Mouse (Mus musculus) MEL (cell line): ENCODE measurements around the gene Foxa2.
A peak's percentile ranks its signal among the peaks of the same experiment; 100 is the strongest.

Source experiments
- CHD1 ChIP-seq: IDR thresholded peaks from 2 replicates; pipeline ENCODE4 v1.6.1; 2012; ENCODE audit warnings: low read depth, mild to moderate bottlenecking, inconsistent platforms, low read length, improper control_type of control experiment
- CTCF ChIP-seq, 3 experiments: IDR thresholded peaks in 2 of 3; conservative IDR thresholded peaks in 1 of 3; 2 replicates each; pipeline ENCODE4 v1.5.1; 2011 to 2012; ENCODE audit warnings: low read length in 3 of 3, low read depth in 2 of 3, mild to moderate bottlenecking in 2 of 3, improper control_type of control experiment in 1 of 3, inconsistent platforms in 1 of 3, mixed read lengths in 1 of 3, moderate library complexity in 1 of 3; ENCODE audit not compliant: control insufficient read depth in 1 of 3, insufficient read depth in 1 of 3, poor library complexity in 1 of 3, severe bottlenecking in 1 of 3
- GATA1 ChIP-seq: IDR thresholded peaks from 2 replicates; pipeline ENCODE4 v1.6.1; 2011; ENCODE audit warnings: low read depth, low read length, improper control_type of control experiment
- MAFK ChIP-seq: IDR thresholded peaks from 2 replicates; pipeline ENCODE4 v1.6.1; 2011; ENCODE audit warnings: low read depth, mild to moderate bottlenecking, low read length, improper control_type of control experiment, borderline replicate concordance
- MAX ChIP-seq: IDR thresholded peaks from 2 replicates; pipeline ENCODE4 v1.6.1; 2011; ENCODE audit warnings: low read length, improper control_type of control experiment
- MAZ ChIP-seq: IDR thresholded peaks from 2 replicates; pipeline ENCODE4 v1.6.1; 2012; ENCODE audit warnings: low read depth, mild to moderate bottlenecking, inconsistent platforms, low read length, improper control_type of control experiment
- MYC ChIP-seq: IDR thresholded peaks from 2 replicates; pipeline ENCODE4 v1.6.1; 2011; ENCODE audit warnings: low read depth, mild to moderate bottlenecking, low read length, improper control_type of control experiment, moderate library complexity
- POLR2A ChIP-seq, 2 experiments: IDR thresholded peaks; 2 replicates each; pipeline ENCODE4 v1.6.1; 2011 to 2012; ENCODE audit warnings: low read length in 2 of 2, mild to moderate bottlenecking in 2 of 2, control low read depth in 1 of 2, improper control_type of control experiment in 1 of 2, low read depth in 1 of 2, moderate library complexity in 1 of 2; ENCODE audit not compliant: control insufficient read depth in 1 of 2, insufficient read depth in 1 of 2, poor library complexity in 1 of 2
- TCF12 ChIP-seq: IDR thresholded peaks from 2 replicates; pipeline ENCODE4 v1.6.1; 2014; ENCODE audit warnings: low read depth, mild to moderate bottlenecking, inconsistent platforms, low read length, improper control_type of control experiment, moderate library complexity

- TF ChIP-seq CTCF (IDR thresholded peaks at IDR 0.05 in 2 of 3, conservative IDR thresholded peaks at IDR 0.05 in 1 of 3; ENCODE audit: control insufficient read depth in 1 of 3, insufficient read depth in 1 of 3, low read depth in 2 of 3, low read length in 3 of 3, poor library complexity in 1 of 3, severe bottlenecking in 1 of 3) = peak in 1 of 3 experiments; percentile 11; a peak in 1 of 6 replicates
- TF ChIP-seq MYC = no peak
- no peak for TF ChIP-seq TCF12
- TF ChIP-seq GATA1 = no peak
- no peak for TF ChIP-seq POLR2A (IDR thresholded peaks at IDR 0.05; ENCODE audit: control insufficient read depth in 1 of 2, insufficient read depth in 1 of 2, low read depth in 1 of 2, low read length in 2 of 2, poor library complexity in 1 of 2)
- no peak for TF ChIP-seq CHD1
- TF ChIP-seq MAFK = no peak
- no peak for TF ChIP-seq MAX
- no peak for TF ChIP-seq MAZ
These were observed 35.5 kb upstream of the Foxa2 start for GRCm38 (mm10) chr2:148082283-148082682.
